Mouse (Mus musculus): ENCODE measurements around the gene Pmfbp1.

Pmfbp1 gene

DNA sequence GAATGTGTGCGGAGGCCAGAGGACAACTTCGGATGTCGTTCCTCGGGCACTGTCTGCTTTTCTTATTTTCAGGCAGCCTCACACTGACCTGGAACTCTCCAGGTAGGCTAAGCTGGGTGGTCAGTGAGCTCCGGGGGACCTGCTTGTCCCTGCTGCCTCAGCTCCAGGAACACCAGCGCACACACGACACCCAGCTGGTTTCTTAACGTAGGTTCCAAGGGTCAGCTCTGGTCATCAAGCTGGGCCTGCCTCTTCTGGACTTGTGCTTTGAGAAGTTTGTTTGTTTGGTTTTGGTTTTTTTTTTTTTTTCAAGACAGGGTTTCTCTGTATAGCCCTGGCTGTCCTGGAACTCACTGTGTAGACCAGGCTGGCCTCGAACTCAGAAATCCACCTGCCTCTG is 97.1 kb downstream of the Pmfbp1 start:
- DNase-seq (ENCODE audit: low read depth in 2 of 2, low spot score in 2 of 2): no peak

DNA sequence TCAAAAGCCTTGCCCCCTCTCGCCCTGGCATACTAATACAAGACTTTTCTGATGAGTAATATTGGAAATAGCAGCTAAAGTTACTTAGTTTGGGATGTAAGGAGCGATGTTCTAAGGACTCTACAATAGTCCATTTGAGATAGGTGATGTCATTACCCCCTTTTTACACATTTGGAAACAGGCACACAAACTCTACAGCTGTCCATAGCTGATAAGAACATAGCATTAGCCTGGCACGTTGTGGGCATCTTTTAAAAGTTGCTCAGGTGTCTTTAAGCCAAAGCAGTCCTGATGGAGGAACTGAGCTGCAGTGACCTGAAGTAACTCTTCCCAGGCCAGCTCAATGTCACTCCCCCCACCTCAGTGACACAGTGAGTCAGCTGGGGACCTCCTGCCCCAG is 97.5 kb downstream of the Pmfbp1 start:
- DNase-seq (ENCODE audit: low read depth in 2 of 2, low spot score in 2 of 2): no peak

DNA sequence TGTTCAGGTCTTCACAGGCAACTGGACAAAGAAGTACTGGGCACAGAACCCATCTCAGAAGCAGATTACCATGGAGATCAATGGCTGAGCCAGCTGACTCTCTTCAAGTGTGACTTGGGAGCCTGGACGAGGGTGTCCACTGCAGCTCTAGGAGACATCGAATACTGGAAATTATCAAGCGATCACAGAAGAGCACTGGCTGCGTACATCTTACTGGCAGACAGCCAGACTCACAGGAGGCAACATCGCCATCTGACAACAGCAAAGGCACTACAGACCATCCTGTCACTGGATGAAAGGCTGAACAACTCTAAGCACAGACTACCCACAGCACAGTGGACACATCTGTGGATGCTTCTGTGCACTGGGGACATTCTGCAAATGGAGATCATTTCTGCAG is 98.3 kb downstream of the Pmfbp1 start:
- DNase-seq (ENCODE audit: low read depth in 2 of 2, low spot score in 2 of 2): no peak

Data from CD8-positive naive resting alpha-beta T cell, adult 2 months (primary cell).